Mouse (Mus musculus): ENCODE measurements at regions not wholly inside any gene's neighbourhood (a gene's known extent, or its start where the extent isn't known, plus 50 kb on each side); places are given as distances from the start of the nearest gene placed in this dataset.

- no peak for DNase-seq
Observed at GRCm38 (mm10) chr5:138875180-138876076, 55.5 kb downstream of the Gm5294 start.

- DNase-seq, result no peak
Observed at GRCm38 (mm10) chr5:138881649-138882226, 61.9 kb downstream of the Gm5294 start.

DNA sequence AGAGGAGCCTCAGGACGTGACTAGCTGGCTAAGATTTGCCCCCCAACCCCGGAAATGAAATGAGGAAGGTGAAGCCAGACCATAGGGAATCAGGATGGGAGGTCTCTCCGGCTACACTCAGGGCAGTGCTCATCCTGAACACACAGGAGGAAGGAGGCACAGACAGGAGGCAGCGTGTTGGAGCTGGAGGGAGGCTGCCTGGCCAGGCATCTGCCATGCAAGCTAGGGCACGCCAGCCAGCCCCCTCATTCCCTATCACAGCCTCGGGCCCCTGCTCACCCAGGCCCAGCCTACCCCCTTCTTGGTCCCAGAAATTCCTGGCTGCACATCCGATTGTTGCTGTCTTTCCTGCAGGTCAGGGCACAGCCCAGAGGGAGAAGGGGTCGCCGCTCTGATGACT is 63.7 kb downstream of the Gm5294 start:
- DNase-seq, result no peak

DNA sequence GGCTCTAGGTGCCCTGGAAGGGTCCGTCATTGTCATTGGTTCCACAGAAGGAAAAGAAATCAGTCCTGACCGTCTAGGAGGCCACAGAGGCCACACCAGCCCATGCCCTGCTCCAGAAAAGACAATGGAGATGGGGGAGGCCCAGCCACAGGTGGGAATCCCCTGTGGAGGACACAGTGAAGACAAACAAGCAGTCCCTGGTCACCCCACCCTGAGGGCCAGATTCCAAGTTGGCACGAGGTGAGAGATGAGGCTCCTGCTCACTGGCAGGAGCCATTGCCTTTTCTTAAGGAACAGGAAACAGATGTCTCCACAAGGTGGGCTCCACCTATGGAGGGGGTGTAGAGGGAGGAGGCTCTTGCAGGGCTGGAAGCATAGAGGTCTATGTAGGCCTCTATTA is 66.0 kb downstream of the Gm5294 start:
- no peak for DNase-seq

- no peak for DNase-seq
Observed at GRCm38 (mm10) chr5:138888749-138889148, 68.9 kb downstream of the Gm5294 start.

DNA sequence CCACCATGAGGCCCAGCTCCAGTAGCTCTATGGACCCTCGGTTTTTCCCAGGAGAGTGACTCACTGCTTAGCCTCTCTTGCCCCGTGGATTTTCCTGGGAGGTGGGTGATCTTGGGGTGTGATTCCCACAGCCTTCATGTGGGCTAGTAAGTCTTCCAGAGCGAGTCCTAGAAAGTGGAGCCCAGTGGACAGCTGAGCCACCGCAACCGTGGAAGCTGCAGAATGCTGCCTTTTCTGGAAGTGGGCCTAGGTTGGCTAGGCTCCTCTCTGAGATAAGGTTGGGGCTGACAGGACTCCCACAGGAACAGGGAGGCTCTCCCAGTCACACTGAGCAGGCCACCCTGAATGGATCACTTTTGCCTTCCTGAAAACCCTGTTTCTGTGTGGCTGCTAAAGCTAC is 69.9 kb downstream of the Gm5294 start:
- no peak for DNase-seq

DNA sequence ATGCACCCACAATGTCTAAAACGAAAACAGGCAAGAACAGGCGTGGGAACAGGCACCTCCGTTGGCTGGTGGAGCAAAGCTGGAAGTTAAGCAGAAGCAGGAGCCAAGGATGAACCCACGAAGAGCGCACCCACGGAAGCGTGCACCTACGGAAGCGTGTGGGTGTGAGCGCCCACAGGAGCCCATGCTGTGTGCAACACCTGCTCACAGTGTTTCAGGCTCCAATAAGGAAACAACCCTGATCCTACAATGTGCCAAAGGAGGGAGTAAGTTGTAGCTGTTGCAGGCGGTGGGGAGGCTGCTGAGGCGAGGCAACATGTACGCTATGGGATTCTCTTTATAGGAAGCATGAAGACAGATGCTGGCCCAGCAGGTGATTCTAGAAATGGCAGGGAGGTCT is 74.6 kb downstream of the Gm5294 start:
- no peak for DNase-seq

GRCm38 (mm10) chr5:138897255-138897654 is 77.4 kb downstream of the Gm5294 start:
- DNase-seq, result no peak

DNA sequence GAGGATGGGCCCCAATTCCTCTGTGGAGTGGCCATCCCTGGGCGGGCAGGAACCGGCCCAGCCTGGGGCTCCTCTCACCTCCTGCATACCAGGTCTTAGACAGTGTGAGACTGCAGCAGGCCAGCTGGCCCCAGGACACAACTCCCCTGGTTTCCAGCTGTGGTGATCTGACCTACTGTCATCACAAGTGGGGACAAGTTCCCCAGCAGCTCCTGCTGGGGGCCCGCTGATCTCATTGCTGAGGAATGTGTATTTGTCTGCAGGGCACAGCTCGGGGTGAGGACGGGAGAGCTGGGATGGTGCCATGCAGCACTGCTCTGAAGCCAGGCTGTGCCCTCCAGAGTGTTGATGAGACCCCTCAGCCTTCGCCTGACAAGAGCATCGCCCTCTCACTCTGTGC is 78.6 kb downstream of the Gm5294 start:
- no peak for DNase-seq

GRCm38 (mm10) chr5:138900952-138901599 is 81.2 kb downstream of the Gm5294 start:
- DNase-seq, result peak; percentile 28

DNA sequence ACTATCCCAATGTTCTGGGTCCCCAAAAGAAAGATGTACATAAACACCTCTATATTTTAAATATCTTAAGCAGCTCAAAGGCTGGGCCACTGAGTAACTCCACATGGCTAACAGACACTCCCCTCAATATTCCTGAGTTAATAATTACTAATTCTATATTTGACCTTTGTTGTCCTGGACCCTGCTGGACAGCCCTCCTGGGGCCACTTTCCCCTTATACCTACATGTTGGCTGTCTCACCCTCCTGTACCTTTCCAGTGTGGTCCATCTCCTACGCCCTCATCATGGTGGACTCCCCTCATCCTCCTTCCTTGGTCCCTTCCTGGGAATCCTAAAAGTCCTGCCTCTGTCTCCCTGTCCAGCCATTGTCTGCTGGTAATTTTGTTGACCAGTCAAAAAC is 82.4 kb downstream of the Gm5294 start:
- DNase-seq, result no peak

GRCm38 (mm10) chr5:138911769-138912710 is 85.1 kb downstream of the Pdgfa start:
- DNase-seq, result no peak

- no peak for DNase-seq
Observed at GRCm38 (mm10) chr5:138912711-138913105, 84.5 kb downstream of the Pdgfa start.

- no peak for DNase-seq
Observed at GRCm38 (mm10) chr5:138915068-138915467, 82.1 kb downstream of the Pdgfa start.

- no peak for DNase-seq
Observed at GRCm38 (mm10) chr5:138915496-138915895, 81.7 kb downstream of the Pdgfa start.

DNA sequence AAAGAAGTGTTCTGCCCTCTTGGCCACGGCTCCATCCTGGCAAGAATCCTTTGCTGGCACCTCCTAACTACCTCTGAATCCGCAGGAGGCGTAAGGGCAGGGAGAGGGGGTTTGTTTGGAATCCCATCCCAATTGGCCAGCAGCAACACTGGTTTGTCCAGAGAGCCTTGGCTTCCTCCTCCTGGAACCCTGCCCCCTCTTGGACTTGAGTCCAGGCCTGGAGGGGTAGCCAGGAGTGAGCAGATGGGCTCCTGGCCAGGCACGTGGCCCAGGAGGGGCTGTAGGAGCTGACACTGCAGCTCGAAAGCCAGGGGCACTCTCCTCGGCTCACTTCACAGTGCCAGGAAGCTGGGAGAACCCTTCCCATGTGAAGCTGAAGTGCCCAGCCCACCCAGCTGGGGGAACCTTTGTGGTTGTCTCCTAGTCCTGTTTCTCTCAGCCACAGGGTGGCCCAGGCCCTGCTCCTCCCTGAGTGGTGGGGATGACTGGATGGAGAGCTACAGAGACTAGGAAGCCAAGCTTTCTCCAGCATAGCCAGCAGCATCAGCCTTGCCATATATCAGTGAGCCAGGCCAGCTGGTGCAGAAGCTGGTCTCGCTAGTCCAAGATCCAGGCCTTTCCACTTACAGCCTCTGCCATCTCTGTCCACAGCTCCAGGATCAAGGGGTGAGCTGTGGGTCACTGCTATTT is 76.9 kb downstream of the Pdgfa start:
- peak; percentile 56 for DNase-seq

DNA sequence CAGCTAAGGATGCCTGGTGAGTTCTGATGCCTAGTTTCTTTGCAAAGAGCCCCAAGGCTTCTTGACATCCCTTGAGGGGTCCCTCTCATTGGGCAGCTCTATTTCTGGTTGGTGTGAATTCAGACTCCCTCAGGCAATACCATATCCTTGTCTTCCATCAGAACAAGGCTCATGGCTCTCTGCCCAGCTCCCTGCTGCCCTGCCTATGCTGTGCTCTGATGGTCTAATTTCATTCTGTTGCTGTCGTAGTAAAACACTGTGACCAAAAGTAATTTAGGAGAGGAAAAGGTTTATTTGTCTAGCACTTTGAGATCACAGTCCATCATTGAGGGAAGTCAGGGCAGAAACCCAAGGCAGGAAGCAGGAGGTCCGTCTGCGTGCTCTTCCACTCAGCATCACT is 75.1 kb downstream of the Pdgfa start:
- DNase-seq, result no peak
